Mouse (Mus musculus): Measurements from ENCODE around the gene Fam163b. TPM values are rescaled to one million over a fixed set of nuclear protein-coding genes. Genes with fewer than 3 reads are reported as not detected.

Fam163b gene
- total RNA-seq, 2 experiments from 2014 or later: 110 to 119 TPM

DNA sequence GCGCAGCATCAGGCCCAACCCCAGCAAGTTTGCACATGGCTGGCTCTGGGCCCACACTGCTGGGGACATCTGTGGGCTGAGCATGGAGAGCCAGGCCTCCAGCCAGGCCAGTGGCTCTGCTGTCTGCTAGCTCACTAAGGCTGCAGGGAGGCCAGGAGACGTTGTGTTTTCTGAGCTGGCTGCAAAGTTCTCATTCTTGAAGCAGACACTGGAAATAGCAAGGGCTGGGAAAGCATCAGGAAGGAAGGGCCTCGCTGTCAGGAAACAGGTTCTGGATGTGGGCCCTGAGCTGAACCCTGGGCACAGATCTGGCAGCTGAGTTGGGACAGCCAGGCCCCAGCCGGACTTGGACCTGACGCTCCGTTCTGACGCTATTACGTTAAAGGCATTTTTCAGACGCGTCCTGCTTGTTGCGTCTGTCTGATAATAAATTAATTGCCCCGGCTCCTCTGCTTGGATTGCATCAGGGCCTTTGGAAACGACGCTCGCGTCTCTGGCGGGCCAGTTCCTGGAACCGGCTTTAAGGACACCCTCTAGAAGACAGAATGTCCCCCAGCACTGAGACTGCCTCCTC is 54.1 kb downstream of the Fam163b start:
- no peak for DNase-seq (ENCODE audit: low spot score in 2 of 2)

DNA sequence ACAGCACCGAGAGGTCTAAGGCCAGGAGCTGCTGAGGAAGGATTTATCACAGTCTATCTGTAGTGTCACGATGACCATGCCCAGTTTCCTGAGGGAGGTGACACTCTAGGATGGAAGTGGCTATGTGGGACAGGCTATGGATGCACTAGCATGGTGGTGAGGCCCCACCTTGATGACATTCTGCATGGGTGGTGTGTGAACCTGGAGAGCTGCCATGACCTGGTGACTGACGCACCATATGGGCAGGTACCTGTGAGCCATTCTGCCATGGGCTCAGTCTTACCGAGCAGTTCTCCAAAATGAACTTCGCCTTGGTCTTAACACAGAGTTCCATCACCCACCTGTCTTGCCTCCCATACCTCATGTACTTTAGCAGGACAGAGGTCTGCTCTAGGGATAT is 54.7 kb downstream of the Fam163b start:
- no peak for DNase-seq (ENCODE audit: low spot score in 2 of 2)

DNA sequence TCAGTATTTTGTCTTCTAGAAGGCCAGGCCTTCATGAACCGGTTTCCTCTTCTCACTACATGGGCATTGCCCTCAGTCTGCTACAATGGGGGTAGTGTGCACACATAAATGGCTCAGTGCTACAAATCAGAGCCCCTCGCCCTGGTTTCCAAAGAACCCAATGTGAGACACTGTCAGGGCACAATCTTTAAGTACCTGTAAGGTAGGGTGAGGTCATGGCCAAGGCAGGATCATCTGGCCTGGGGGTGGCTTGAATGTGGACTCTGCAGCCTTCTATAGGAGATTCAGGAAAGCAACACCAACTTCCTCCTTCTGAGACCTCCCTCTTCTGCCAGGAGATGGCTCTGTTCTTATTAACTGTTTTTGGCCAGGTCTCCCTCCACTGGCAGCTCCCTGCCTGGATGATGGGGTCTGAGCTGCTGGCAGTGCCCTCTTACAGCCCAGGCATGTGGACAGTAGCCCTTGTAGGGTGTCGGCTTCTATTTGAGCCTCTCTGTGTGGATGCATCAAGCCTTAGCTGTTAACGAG is 55.7 kb downstream of the Fam163b start:
- DNase-seq (ENCODE audit: low spot score in 2 of 2): no peak

DNA sequence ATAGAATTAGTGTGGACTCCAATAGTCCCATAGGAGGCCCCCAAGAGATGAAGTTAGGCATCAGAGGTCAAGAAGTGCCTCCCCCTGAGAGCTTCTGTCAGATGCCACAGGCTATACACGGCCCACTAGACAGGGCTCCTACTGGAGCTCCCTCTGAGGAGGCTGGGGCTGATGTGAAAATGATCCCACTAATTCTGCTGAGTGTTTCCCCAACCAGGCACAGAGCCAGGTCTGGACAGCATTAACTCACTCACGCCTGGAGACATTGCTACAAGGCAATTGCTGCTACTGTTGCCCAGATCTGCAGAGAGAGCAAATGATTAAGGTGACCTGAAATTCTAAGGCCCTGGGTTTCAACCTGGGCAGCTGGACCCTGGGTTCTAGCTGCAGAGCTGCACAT is 56.5 kb downstream of the Fam163b start:
- no peak for DNase-seq (ENCODE audit: low spot score in 2 of 2)

DNA sequence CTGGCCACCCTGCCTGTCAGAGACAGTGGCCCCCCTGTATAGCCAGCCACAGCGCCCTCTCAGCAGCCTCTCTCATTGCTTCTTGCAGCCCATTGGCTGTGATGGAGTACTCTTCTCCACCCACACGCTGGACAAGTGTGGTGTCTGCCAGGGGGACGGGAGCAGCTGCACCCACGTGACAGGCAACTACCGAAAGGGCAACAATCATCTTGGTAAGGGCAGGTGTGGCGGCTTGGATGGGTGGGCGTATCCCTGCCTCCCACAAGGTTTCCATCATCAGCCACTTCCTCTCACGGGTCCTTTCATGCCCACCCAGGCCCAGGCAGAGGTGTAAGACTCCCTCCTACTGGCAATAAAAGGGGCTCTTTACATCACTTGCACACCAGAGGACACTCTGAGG is 57.3 kb downstream of the Fam163b start:
- no peak for DNase-seq (ENCODE audit: low spot score in 2 of 2)

DNA sequence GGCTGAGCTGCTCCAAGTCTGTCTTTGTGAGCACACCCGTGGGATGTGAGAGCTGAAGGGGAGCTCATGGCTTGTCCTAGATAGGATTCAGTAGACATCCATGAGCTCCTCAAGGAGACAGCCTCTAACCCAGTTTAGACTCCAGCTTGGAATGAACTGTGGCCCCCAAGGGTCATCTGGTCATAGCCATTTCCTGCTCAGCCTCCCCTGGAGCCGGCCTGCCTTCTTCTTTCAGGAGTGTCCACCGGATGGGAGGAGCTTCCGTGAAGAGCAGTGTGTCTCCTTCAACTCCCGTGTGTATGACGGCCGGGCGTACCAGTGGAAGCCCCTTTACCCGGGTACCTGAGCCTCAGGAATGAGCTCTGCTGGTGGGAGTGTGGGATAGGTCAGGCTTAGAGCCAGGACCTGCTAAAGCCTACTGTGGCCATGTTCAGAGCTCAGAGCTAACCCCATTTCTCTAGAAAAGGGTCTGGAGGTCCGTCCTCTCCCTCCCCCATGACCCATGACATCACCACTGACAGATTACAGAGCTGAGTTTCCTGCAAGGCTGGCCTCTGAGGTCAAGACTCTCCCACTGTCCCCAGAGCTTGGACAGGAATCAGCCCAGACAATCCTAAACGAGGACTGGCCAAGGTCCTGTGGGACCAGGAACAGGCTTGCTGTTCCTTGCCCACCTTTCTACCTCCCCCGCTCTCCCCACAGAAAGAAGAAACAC is 58.4 kb downstream of the Fam163b start:
- DNase-seq (ENCODE audit: low spot score in 2 of 2): no peak

DNA sequence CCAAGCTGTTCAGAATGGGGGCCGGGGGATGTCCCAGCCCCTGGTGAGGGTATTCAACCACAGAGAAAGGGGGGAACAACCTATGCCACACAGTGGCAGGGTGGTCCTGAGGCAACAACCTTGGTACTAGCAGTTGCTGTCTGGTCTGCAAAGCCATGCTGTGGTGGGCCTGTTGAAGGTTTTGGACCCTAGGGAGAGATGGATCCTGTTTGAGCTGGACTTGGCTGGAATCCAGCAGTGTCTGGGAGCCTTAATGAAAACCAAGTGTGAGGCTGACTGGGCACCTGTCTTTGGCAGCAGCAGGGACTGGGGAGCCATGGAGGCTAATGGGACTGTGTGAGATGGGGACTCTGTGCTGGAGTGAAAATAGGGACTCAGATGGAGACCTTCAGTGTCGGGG is 62.6 kb downstream of the Fam163b start:
- DNase-seq (ENCODE audit: low spot score in 2 of 2): no peak

DNA sequence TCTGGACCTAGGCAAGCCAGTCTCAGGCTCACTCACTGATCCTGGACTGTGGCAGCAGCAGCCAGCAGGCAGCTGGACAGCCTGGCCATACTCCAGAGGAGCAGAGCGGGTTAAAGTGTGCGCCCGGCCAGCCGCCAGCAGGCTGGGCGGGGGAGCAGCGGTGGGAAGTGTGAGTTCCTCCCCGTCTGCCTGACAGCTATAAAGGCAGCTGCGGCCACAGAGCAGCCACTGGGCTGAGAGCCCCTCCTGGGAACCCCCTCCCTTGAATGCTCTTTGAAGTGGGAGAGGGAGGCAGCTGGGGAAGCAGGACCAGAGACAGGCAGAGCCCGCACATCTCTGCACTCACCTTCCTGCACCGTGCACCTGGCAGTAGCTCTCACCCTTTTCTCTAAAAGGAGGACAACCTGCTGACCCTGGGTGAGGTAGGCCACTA is 63.1 kb downstream of the Fam163b start, which contains the start of gene Adamtsl2:
TSS of gene Adamtsl2 (plus strand) at position 228 of the 433 bp plus-strand sequence.
- peak; percentile 59 to 67 for DNase-seq (ENCODE audit: low spot score in 2 of 2)

DNA sequence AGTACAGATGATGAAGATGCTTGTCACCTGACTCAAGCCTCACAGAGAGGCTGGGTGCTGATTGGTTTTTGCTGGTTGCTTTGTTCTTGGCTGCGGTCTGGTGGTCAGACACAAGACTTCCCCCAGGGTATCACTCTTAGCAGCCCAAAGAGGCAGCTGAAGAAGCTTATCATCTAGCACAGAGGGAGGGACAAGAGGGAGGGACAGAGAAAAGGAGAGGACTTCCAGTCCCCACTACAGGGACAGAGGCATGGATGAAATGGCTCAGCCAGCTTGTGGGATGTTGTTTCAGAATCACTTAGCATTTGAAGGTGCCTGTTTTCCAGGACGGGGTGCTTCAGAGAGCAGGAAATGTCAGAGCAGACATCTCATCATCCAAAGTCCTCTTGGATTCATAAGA is 64.0 kb downstream of the Fam163b start:
- DNase-seq (ENCODE audit: low spot score in 2 of 2): no peak

DNA sequence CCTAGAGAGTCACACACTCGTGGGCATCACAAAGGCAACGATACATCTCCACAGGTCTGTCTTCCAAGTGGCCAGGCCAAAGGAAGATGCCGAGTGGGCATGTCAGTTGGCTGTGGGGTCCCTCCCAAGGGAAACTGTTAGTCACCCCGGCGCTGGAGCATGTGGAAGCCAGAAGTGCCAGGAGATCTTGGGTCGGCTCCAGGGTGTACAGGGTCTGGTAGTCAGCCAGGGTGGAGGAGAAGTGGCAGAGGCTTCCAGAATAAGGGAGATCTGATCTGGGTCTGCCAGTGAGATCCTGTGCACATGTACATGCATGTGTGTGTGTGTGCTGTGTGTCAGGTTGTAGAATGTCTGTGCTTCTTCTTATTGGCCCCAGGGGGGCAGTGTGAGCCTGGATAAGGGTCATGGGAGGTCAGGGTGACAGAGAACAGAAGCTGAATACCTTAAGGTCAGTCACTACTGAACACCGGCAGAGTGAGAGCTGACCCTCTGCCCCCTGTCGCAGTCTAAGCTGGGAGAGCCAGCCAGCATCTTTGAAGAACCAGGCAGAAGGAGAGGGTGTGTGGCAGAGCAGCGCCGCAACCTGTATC is 64.5 kb downstream of the Fam163b start:
- no peak for DNase-seq (ENCODE audit: low spot score in 2 of 2)

DNA sequence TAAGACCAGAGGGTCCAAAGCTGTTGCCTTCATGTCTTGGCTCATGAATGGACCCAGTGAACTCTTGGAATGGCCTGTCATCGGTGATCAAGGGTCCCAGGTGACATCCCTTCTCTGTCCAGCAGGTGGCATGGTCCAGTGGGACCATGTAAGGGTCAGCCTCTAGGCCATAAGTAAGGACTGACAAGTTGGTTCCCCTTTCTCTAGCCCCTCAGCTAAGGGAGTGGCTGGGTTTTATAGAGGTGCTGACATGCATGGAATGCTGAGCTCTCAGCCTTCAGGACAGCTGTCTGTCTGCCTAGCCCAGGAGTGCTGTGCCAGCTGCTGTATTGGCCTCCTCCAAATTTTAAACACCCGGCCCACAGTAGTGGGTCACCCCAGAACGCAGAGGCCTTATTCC is 66.8 kb downstream of the Fam163b start:
- no peak for DNase-seq (ENCODE audit: low spot score in 2 of 2)

DNA sequence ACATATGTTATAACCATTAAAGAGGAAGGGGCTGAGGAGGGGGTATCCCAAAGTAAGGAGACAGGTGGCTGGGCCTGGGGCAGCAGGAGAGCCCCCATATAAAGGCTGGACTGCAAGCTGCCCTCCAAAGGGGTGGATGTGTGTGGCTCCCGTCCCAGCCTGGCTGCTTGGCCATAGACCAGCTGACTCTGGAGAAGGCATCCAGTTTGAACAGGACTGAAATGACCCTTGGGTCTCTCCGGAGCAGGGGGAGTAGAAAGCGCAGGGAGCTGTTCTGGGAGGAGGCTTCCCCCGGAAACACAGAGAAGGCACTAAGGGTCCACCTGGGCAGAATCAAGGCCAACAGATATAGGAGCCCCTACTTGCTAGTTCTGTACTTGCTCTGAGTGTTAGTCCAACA is 67.5 kb downstream of the Fam163b start:
- no peak for DNase-seq (ENCODE audit: low spot score in 2 of 2)

DNA sequence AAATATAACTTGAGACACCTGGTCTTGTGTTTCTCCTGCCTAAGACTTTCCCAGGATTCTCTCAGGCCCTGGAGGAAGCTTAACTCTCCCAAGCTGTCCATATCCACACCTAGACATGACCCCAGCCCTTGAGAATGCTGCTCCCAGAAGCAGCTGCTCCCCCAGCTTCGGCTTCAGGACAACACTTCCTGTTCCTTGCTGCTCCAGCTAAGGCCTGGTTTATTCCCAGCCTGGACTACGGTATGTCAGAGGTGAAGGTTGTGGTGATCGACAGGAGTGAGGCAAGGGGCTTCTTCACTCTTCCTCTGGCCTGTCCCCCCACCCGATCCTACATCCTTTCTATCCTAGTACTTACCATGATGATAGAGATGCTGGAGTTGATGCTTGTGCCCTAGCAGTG is 68.9 kb downstream of the Fam163b start:
- no peak for DNase-seq (ENCODE audit: low spot score in 2 of 2)

DNA sequence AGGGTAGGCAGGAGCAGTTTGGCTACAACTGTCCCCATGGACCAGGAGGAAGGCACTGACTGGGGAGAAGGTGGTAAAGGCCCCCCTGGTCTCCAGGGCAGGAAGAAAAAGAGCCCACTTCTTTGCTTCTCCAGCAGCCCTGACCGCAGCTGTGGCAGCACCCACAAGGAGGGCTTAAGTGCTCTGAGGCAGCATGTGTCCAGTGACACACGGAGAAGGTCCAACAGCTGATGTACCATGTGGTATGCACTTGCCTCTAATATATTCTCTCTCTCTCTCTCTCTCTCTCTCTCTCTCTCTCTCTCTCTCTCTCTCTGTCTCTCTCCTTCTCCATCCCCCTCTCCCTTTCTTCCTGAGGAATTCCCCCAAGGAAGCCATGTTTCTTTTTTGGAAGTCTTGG is 70.3 kb downstream of the Fam163b start, which contains the start of gene Mymk:
TSS of gene Mymk (minus strand) at position 202 of the 400 bp plus-strand sequence.
- DNase-seq (ENCODE audit: low spot score in 2 of 2): no peak

DNA sequence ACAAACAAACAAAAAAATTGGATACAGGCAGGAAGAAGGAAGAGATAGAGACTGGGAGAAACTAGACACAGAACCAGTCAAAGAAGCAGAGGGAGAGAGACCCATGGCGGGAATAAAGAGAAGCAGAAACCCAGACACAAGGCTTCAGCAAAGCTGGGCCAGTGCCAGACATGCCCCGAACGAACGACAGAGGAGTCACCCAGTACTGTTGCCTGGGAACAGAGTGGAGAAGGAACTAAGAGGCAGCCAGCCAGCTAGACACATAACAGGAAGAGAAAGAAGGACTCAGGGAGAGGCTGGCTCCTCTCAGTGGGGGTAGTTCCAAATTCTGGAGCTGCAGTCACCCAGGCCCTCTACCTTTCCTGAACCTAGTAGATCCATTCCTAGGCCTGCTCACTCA is 71.2 kb downstream of the Fam163b start:
- peak; percentile 80 to 94 for DNase-seq (ENCODE audit: low spot score in 2 of 2)

DNA sequence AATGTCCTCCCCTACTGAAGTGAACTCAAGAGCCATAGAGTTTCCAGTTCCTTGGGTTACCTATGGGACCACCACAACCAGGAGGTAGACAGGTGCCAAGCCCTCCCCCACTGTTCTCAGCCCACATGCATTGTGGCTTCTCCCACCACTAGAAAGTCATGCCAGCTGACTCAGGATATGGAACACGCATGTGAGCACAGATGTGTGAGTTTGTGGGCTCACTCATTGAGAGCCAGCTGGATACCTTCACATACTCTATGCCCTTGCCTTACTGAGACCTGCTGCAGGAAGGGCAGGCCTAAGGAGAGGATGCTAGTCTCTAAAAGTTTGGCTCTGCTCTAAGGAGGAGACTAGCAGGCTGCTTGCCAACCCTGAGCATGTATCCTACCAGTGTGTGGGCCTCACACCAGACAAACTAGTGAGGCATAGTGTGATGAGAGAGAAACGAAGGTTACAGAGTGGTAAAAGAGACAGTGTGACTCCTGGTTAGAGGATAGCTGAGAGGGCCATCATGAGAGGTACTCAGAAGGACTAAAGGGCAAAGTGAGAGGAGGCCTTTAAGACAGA is 72.0 kb downstream of the Fam163b start:
- DNase-seq (ENCODE audit: low spot score in 2 of 2): no peak

DNA sequence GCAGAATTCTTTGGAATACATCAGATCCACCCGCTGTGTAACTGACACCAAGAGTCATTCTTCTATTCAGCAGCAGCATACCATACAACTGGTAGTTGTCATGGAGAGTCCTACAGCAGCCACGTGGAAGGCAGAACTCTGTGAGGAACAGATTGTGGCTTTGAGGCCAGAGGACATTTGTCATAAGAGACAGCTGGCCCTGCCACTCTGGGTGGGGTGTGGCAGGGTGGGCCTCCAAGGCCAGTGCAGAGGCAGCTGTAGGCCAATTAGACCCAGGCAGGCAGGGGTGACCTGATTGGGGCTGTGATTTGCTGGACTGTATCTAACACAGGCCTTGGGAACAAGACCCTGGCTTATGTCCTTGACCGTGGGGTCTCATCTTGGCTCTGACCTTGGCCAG is 72.6 kb downstream of the Fam163b start:
- DNase-seq (ENCODE audit: low spot score in 2 of 2): no peak

DNA sequence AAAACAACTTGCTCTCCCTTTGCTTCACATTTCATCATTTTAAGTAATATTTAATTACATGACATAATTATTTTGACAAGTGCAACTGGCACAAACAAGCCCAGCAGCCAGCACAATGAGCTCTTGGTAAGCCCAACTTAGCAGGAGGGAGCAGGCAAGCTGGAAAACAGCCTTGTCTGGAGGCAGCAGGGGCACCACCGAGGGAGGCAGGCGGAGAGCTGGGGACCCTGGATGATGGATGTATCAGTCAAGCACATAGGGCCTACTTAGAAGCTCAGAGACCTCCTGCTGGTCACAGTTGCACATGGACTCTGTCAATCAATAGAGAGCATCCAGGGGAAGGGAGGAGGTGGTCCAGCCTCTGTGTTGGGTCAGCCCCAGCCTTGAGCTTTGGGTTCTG is 74.3 kb downstream of the Fam163b start:
- DNase-seq (ENCODE audit: low spot score in 2 of 2): no peak

DNA sequence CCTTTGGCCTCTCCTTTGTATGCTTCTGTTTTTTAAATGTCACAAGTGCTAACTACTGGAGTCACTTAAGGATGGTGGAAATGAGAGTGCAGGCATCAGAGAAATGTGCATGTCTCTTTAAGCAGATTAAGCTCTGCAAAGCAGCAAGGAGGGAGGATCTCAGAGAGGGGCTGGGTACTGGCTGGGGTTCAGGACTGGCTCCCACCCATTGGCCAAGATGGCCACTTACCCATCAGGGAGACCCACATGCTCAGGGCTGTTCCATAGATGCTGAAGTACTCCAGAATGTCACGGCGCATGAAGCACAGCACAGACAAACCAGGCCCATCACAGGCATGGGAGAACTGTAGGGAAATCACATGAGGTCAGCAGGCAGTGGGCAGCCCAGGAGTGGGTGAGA is 75.2 kb downstream of the Fam163b start:
- DNase-seq (ENCODE audit: low spot score in 2 of 2): no peak
